Mouse (Mus musculus) left cerebral cortex, adult 9 months (tissue): ENCODE results near the gene Ccdc57.
"Not testable (repeated sequence)": the region's sequence is repeated elsewhere in the genome, so short reads cannot be mapped to it uniquely, and the experiment has no call there.

Source experiments
- DNase-seq, 2 experiments: peaks; one replicate each; pipeline ENCODE4 v3.0.0; 2022; ENCODE audit warnings: low spot score in 2 of 2

Gene Ccdc57

GRCm38 (mm10) chr11:120851582-120851981, 81.1 kb downstream of the Ccdc57 start:
- DNase-seq, result no peak

DNA sequence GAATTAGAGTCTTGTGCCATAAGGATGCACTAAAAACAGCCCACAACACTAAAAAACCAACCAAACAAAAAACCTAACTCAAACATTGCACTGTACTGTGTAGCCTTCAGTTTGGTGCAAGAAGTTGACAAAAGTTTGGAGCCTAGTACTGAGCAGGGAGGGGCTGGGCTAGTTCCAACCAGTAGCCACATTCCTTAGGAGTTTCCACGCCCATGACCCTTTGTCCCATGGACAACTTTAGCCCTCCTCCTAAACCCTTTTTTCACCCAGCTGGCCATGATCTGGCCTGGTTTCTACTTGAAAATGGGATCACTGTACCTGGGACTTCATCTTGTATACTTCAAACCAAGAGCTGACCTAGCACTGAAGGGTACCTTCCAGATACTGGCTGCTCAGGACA, 81.5 kb downstream of the Ccdc57 start:
- DNase-seq, result no peak

DNA sequence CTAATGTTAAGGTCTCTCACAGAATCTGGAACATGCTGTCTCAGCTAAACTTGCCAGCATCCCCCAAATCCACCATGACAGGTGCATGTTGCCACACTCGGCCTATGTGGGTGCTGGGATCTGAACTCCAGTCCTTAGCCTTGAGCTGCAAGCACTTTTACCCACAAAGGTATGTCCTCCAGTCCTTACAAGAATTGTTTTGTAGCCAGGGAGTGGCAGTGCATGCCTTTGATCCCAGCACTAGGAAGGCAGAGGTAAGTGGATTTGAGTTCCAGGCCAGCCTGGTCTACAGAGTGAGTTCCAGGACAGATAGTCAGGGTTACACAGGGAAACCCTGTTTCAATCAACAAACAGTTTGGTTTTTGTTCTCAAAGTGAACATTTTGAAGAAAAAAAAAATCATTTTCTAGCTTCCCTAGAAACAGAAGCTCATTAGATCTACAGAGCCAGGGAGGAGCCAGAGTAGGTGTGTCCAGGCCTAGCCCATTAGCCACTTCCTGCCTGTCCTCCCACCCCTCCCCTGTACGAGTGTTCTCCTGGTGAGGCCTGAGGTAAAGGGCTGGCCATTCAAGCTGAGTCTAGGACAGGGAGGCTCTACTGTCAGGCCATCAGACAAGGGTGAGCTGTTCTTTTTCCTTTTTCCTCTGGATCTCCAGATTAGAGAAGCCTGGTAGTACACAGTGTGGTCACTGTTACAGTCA, 82.2 kb downstream of the Ccdc57 start:
- no peak for DNase-seq

- peak in 1 of 2 experiments; percentile 35 for DNase-seq
Measured at GRCm38 (mm10) chr11:120846725-120847475, 85.8 kb downstream of the Ccdc57 start.

- DNase-seq, result no peak
Measured at GRCm38 (mm10) chr11:120844329-120844728, 88.3 kb downstream of the Ccdc57 start.

- DNase-seq, result no peak
Measured at GRCm38 (mm10) chr11:120833555-120834280, 99.0 kb downstream of the Ccdc57 start.

DNA sequence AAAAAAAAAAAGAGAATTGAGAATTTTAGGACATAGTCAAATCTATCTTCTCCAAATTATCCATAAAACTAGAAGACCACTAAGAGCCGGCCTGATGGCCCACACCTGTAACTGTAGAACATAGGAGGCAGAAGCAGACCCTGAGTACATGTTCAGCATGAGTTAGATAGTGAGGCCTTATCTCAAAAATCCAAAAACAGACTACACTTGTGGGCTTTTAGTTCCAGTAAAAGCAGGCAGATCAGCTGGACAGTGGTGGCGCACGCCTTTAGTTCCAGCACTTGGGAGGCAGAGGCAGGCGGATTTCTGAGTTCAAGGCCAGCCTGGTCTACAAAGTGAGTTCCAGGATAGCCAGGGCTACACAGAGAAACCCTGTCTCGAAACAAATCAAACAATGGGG, 99.7 kb downstream of the Ccdc57 start:
- DNase-seq, result not testable (repeated sequence)

DNA sequence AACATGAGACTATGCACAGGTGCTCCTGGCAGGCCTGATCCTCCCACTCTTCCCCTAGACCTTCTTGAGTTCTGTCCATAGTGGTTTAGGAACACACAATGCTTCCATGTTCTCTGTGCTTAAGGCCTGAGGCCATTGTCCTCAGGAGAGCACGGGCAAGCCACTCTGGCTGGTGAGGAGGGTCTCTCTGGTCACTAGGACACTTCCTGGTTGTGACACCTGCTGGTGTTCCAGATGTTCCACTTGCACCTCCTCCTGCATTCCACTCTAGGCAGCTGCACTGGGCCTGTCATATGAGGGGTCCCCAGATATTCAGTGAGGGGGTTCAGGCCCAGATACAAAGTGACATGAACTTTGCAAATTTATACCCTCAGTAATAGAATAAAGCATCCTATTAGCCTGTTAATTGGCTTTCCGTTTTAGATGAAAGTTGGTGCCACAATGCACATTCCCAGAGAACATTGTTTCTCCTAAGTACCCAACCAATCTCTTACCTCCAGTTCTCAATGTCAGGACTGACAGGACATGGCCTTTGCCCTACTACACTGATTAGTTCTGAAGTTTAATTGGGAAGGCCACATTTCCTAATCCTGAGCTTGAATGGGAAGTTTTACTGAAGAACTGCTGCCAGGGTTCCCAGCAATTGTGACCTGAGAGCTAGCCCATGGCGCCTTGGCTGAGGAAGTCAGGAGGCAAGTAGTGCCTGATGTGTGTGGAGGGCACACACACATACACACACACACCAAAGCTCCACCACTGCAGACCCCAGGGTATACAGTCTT, 100.8 kb downstream of the Ccdc57 start:
- no peak for DNase-seq

DNA sequence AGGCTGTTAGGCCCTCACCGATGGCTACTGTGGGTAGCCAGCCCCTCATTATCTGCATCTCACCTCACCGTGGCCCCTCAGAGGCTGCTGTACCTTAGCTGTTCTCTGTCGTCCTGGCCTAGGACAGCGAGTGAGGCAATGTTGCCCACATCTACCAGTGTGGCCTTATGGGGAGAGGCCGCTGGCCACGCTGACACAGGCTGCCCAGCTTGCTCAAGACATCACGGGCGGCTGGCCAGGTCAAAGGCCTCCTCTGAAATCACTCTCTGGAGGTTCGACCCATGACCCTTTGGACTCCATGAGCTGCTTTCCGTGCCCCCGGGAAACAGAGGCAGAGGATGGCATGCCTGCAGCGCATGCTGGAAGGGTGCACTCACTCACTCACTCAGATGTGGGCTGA, 102.0 kb downstream of the Ccdc57 start:
- no peak for DNase-seq

- no peak for DNase-seq
Measured at GRCm38 (mm10) chr11:120829757-120830532, 102.7 kb downstream of the Ccdc57 start.

DNA sequence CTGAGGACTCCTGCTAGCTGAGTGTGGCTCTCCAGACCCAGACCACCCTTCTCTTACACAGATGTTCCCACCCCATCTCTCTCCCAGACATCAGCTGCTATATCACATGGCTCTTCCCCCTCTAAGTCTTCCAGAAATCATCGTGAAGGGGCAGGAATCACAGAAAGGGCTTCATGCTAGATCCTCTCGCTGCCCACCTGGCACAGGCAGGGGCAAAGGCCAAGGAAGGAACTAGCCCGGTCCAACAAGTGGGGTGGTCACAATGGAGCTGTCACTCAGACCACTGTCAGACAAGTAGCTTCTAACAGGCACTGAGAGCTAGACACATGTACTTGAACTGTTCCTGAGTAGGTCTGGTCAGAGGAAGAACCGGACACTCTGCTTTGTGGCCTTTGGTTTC, 104.3 kb downstream of the Ccdc57 start:
- DNase-seq, result no peak

GRCm38 (mm10) chr11:120826016-120826953, 106.4 kb downstream of the Ccdc57 start:
- DNase-seq, result no peak

- DNase-seq, result no peak
Measured at GRCm38 (mm10) chr11:120825289-120825863, 107.3 kb downstream of the Ccdc57 start.

GRCm38 (mm10) chr11:120824787-120825288, 107.8 kb downstream of the Ccdc57 start:
- no peak for DNase-seq

GRCm38 (mm10) chr11:120823956-120824786, 108.5 kb downstream of the Ccdc57 start, which contains the start of gene Fasn:
Gene Fasn (minus strand): TSS chr11:120824547.
- peak; percentile 94 to 98 for DNase-seq

- no peak for DNase-seq
Measured at GRCm38 (mm10) chr11:120823551-120823947, 109.1 kb downstream of the Ccdc57 start.

DNA sequence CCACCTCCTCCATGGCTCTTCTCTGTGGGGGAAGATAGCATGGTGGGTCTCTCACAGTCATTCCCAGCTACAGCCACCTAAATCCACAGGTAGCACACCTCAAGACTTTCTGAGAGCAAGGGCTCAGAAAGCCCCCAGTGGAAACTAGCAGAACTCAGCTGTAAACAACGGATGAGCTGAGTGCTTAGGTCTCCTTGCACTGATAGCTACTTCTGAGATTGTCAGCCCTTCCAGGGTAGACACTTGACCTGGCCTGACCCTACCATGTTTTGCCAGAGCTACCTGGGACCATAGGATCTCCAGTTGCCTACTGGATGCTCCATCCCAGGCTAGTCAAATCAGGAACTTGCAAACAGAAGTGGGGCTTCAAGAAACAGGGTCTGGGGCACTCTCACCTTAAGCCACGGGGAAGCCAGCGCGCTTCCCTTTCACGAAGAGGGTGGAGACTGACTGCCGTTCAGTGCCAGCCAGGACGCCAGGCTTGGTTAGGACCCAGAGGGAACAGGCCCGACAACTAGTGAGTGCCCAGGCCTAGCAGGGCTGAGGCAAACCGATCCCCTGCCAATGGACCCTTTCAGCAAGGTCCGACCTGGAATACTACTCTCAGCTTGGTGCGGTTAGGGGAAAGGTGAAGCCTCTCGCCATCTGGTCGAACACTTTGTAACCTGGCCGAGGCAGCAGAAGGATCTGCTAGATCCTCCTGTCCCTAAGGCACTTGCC, 109.7 kb downstream of the Ccdc57 start:
- no peak for DNase-seq

GRCm38 (mm10) chr11:120822321-120822720, 110.4 kb downstream of the Ccdc57 start:
- no peak for DNase-seq
